ENCODE assay signal across 8 mouse cellular contexts in the genomic region with DNA sequence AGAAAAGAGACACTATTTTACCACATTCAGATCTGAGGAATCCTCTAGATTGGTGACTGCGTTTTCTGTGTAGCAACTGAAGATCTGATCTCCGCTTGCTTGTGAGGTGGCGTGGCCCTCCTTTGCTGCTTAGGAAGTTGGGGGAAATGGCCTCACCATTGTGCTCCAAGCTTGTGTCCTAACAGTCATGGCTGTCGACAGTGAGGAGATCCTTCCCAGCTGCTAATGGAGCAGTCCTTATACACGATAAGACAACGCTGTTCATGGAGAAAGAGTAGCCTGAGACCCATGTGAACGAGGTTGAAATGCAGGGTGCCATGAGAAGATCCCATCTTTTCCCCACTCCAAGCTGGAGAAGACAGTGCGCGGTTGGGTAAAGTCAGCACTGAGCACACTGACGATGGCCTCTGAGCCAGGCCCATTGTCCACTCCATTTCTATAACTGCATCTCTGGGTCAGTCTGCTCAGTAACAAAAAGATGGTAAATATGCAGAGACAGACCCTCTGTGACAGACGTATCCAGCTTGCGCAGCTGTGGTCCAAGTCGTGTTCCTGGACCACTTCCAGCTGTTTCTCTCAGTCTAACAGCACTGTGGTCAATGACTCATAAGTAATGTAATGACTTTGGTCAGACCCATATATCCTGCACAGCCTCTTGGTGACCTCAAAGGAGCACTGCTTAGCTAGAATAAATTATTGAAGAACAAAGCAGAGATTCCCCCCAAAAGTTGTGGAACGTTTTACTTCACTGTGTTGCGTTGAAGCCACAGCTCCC. TPM values are rescaled to one million over a fixed set of nuclear protein-coding genes. Genes with fewer than 3 reads are reported as not detected.
DNase-seq lines count a peak whose midpoint lies in the region; TF ChIP-seq lines count a peak whose summit lies in the region.

No protein-coding gene starts in this region.

- H3K27ac ChIP-seq in layer of hippocampus, adult 2 months: no peak overlapping the region

- peak; percentile 33 to 34 for DNase-seq in cerebellum, postnatal 10 days
- no peak for DNase-seq in cerebellum, adult 11 months
- DNase-seq in urinary bladder, postnatal 14 days (ENCODE audit: low spot score): peak; percentile 33
- DNase-seq in urinary bladder, postnatal 36 days (ENCODE audit: low spot score in 2 of 2): no peak
- DNase-seq in kidney, postnatal 4 days: peak; percentile 60 to 76
- no peak for DNase-seq in right cerebral cortex, postnatal 25 days
- DNase-seq in layer of hippocampus, adult 2 months (ENCODE audit: low spot score in 2 of 2): no peak
- no peak for DNase-seq in thymus, adult 18-20 months

- no peak overlapping the region for H3K4me3 ChIP-seq in layer of hippocampus, adult 2 months

- no peak for TF ChIP-seq CTCF in layer of hippocampus, adult 2 months (conservative IDR thresholded peaks at IDR 0.05)

RNA-seq across cellular contexts. Expression of a gene that starts 15.1 kb away (rescaled TPM):
- under 1 TPM; 0.23 to 0.47 TPM for total RNA-seq in layer of hippocampus, adult 2 months (2021)

Comparison
In these comparisons a context has a peak if more than half of its experiments do, and no peak if none do; other contexts are left out.
1. DNase-seq: peak in cerebellum, postnatal 10 days (2 of 2), urinary bladder, postnatal 14 days (single experiment) and kidney, postnatal 4 days (2 of 2); none in cerebellum, adult 11 months (single experiment), urinary bladder, postnatal 36 days (0 of 2), right cerebral cortex, postnatal 25 days (single experiment), layer of hippocampus, adult 2 months (0 of 2) and thymus, adult 18-20 months (0 of 2).